Mouse (Mus musculus): Measurements from ENCODE around the gene Tead1.

Gene Tead1

GRCm38 (mm10) chr7:112679171-112679512 lies at the start of gene Tead1:
Gene Tead1 (plus strand): TSS chr7:112679318.
- no peak for DNase-seq (ENCODE audit: low spot score)

- DNase-seq (ENCODE audit: low spot score) = no peak
Observed at GRCm38 (mm10) chr7:112634505-112635213, 44.5 kb upstream of the Tead1 start.

GRCm38 (mm10) chr7:112635936-112636335 lies 43.2 kb upstream of the Tead1 start:
- no peak for DNase-seq (ENCODE audit: low spot score)

- no peak for DNase-seq (ENCODE audit: low spot score)
Observed at GRCm38 (mm10) chr7:112643866-112644543, 35.1 kb upstream of the Tead1 start.

GRCm38 (mm10) chr7:112644701-112645100 lies 34.4 kb upstream of the Tead1 start:
- no peak for DNase-seq (ENCODE audit: low spot score)

GRCm38 (mm10) chr7:112645724-112646123 lies 33.4 kb upstream of the Tead1 start:
- no peak for DNase-seq (ENCODE audit: low spot score)

GRCm38 (mm10) chr7:112647417-112647816 lies 31.7 kb upstream of the Tead1 start:
- DNase-seq (ENCODE audit: low spot score) = no peak

- DNase-seq (ENCODE audit: low spot score) = no peak
Observed at GRCm38 (mm10) chr7:112656141-112656662, 22.9 kb upstream of the Tead1 start.

- DNase-seq (ENCODE audit: low spot score) = no peak
Observed at GRCm38 (mm10) chr7:112658939-112659338, 20.2 kb upstream of the Tead1 start.

- no peak for DNase-seq (ENCODE audit: low spot score)
Observed at GRCm38 (mm10) chr7:112659816-112660215, 19.3 kb upstream of the Tead1 start.

GRCm38 (mm10) chr7:112660325-112660724 lies 18.8 kb upstream of the Tead1 start:
- DNase-seq (ENCODE audit: low spot score) = no peak

GRCm38 (mm10) chr7:112662398-112663313 lies 16.5 kb upstream of the Tead1 start:
- no peak for DNase-seq (ENCODE audit: low spot score)

- no peak for DNase-seq (ENCODE audit: low spot score)
Observed at GRCm38 (mm10) chr7:112663314-112663966, 15.7 kb upstream of the Tead1 start.

- no peak for DNase-seq (ENCODE audit: low spot score)
Observed at GRCm38 (mm10) chr7:112669993-112670392, 9.1 kb upstream of the Tead1 start.

- DNase-seq (ENCODE audit: low spot score) = no peak
Observed at GRCm38 (mm10) chr7:112678418-112679170, 524 bp upstream of the Tead1 start.

- DNase-seq (ENCODE audit: low spot score) = no peak
Observed at GRCm38 (mm10) chr7:112679513-112680245, 561 bp downstream of the Tead1 start.

GRCm38 (mm10) chr7:112680498-112681251 lies 1.6 kb downstream of the Tead1 start:
- DNase-seq (ENCODE audit: low spot score) = no peak

- no peak for DNase-seq (ENCODE audit: low spot score)
Observed at GRCm38 (mm10) chr7:112684626-112685561, 5.8 kb downstream of the Tead1 start.

- DNase-seq (ENCODE audit: low spot score) = no peak
Observed at GRCm38 (mm10) chr7:112685993-112686392, 6.9 kb downstream of the Tead1 start.

All from T-cell, adult 2 months (primary cell).